Mouse (Mus musculus): Measurements from ENCODE around the gene Tecpr2. TPM values are rescaled to one million over a fixed set of nuclear protein-coding genes. Genes with fewer than 3 reads are reported as not detected.
"Not testable (repeated sequence)": the region's sequence is repeated elsewhere in the genome, so short reads cannot be mapped to it uniquely, and the experiment has no call there.

The Tecpr2 gene
- total and polyA plus RNA-seq, 3 experiments, result 5.8 to 5.9 TPM; not detected in 1

DNA sequence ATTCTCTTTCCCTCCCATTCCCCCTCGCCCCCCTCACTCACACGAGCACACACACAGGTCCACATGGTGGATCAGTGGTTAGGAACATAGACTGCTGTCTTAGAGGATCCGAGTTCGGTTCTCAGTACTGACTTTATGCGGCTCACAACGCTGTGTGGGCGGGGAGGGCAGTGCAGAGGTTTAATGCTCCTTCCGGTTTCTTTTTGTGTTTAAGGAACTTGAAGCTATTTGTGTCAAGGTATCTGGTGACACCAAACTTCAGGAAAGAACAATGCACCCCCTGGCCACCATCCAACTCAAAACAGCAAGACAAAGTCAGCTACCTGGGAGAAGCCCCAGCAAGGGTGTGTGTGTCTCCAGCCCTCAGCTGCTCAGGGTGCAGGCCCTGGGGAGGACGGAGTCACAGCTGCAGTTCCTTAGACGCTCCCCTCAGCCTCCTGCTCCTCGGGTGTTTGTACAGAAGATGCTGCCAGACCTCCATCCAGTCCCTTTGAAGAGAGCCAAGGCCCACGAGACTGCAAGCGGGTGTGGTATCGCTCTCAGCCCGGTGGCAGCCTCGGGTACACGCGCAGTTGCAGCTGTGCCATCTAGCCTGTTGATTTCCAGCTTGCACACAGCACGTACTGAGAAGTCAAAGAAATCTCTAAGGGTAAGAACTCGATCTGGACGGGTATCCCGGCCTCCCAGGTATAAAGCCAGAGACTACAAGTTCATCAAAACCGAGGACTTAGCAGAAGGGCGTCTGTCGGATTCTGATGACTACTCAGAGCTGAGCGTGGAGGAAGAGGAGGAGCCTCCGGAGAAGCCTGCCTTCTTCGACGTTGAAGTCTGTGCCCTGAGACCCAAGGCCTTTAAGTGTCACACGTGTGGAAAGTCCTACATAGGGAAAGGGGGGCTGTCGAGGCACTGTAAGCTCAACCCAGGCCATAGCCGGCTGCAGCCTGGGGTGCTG, 34.0 kb upstream of the Tecpr2 start:
- Histone ChIP-seq H3K27ac (ENCODE audit: control insufficient read depth, low read depth, low read length) (0 out of 2 replicates have a peak overlapping the region, but pooled peaks have one; percentile 10), H3K36me3 (ENCODE audit: control insufficient read depth in 1 of 2, insufficient read depth in 2 of 2, low read length in 2 of 2) (peaks cover 0 to 23% of the 10 kb centered on the region in 2 experiments; a peak in 2 of 4 replicates), H3K9ac (ENCODE audit: control insufficient read depth, low read depth, low read length, poor library complexity, severe bottlenecking) (0 out of 2 replicates have a peak overlapping the region, but pooled peaks have one; percentile 8), H3K4me1 (ENCODE audit: control insufficient read depth in 1 of 2, insufficient read depth in 2 of 2, low read length in 2 of 2) (peaks cover 5 to 49% of the 10 kb centered on the region in 2 experiments), H3K79me2 (ENCODE audit: control insufficient read depth, insufficient read depth, low read length, poor library complexity) (peaks cover 6% of the 10 kb centered on the region; the same call in 1 of the 2 replicates), H3K9me3 (replicated peaks; ENCODE audit: insufficient read depth, low read length) (no peaks in the 10 kb centered on the region), H3K4me3 (ENCODE audit: control insufficient read depth in 1 of 2, insufficient read depth in 1 of 2, low read depth in 2 of 2, low read length in 2 of 2) (no peak overlapping the region), H3K27me3 (ENCODE audit: control insufficient read depth in 1 of 2, insufficient read depth in 2 of 2, low read length in 2 of 2) (no peaks in the 10 kb centered on the region)
- peak; percentile 76 for DNase-seq (ENCODE audit: low read depth, low spot score)
- TF ChIP-seq MYC (IDR thresholded peaks at IDR 0.05; ENCODE audit: low read depth, low read length) (no peak), SIN3A (IDR thresholded peaks at IDR 0.05; ENCODE audit: low read length) (0 out of 2 replicates have a peak, but pooled peaks have one; percentile 22), ELF1 (IDR thresholded peaks at IDR 0.05; ENCODE audit: low read depth, low read length) (0 out of 2 replicates have a peak, but pooled peaks have one; percentile 24)

DNA sequence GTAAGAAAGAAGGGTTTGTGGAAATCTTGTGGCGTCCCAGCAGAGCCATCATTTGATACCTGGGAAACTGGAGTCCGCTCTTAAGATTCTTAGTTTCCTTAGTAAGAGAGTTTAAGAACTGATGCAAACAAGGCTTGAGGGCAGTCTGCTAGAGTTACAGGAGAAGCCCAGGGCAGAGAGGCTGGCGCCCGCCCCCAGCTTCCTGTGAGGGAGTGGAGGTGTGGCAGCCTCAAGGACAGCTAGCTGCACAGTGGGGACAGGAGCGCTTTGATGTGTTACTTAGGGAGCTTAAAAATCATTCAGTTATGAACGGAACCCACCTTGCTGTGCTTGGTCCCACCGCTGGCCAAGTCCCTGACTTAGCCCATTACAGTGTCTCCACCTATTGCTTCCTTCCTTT, 31.9 kb upstream of the Tecpr2 start:
- H3K9ac ChIP-seq (ENCODE audit: control insufficient read depth, low read depth, low read length, poor library complexity, severe bottlenecking), result no peak overlapping the region
- peaks cover 0 to 22% of the 10 kb centered on the region in 2 experiments; a peak in 2 of 4 replicates for H3K36me3 ChIP-seq (ENCODE audit: control insufficient read depth in 1 of 2, insufficient read depth in 2 of 2, low read length in 2 of 2)
- H3K27me3 ChIP-seq (ENCODE audit: control insufficient read depth in 1 of 2, insufficient read depth in 2 of 2, low read length in 2 of 2), result no peaks in the 10 kb centered on the region
- no peak for DNase-seq (ENCODE audit: low read depth, low spot score)
- no peak overlapping the region; the same call in 1 of the 2 replicates for H3K27ac ChIP-seq (ENCODE audit: control insufficient read depth, low read depth, low read length)
- no peaks in the 10 kb centered on the region for H3K79me2 ChIP-seq (ENCODE audit: control insufficient read depth, insufficient read depth, low read length, poor library complexity)
- H3K4me1 ChIP-seq (ENCODE audit: control insufficient read depth in 1 of 2, insufficient read depth in 2 of 2, low read length in 2 of 2), result peaks cover 8 to 47% of the 10 kb centered on the region in 2 experiments
- TF ChIP-seq EP300 (IDR thresholded peaks at IDR 0.05; ENCODE audit: low read depth in 1 of 2, low read length in 2 of 2) (no peak), TCF12 (IDR thresholded peaks at IDR 0.05; ENCODE audit: low read depth, low read length) (no peak), POLR2AphosphoS2 (IDR thresholded peaks at IDR 0.05; ENCODE audit: low read length) (no peak), ZMIZ1 (IDR thresholded peaks at IDR 0.05; ENCODE audit: low read depth, low read length) (no peak)
- no peak overlapping the region for H3K4me3 ChIP-seq (ENCODE audit: control insufficient read depth in 1 of 2, insufficient read depth in 1 of 2, low read depth in 2 of 2, low read length in 2 of 2)
- no peaks in the 10 kb centered on the region for H3K9me3 ChIP-seq (replicated peaks; ENCODE audit: insufficient read depth, low read length)

DNA sequence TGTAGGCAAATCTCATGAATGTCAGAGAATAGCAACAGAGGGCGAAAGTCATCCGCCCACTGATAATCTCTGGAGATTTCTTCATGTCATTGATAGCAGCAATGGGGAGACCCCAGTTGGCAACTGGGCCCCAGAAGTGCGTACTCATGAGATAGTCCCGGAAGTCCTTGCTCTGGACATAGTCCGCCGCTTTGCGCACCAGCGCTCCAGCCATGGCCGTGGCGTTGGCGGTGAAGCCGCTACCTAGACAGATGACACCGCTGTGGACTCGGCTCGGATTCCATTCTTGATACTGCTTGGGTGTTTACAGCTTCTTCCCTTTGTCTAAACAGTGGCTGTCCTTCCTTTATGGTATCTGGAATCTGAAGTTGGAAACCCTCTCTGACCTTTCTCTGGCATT, 30.4 kb upstream of the Tecpr2 start:
- H3K4me3 ChIP-seq (ENCODE audit: control insufficient read depth in 1 of 2, insufficient read depth in 1 of 2, low read depth in 2 of 2, low read length in 2 of 2), result peak overlapping the region; percentile 42 to 60; a peak in 3 of 4 replicates
- not testable (repeated sequence) for H3K79me2 ChIP-seq (ENCODE audit: control insufficient read depth, insufficient read depth, low read length, poor library complexity); H3K27me3 ChIP-seq (ENCODE audit: control insufficient read depth in 1 of 2, insufficient read depth in 2 of 2, low read length in 2 of 2); H3K9me3 ChIP-seq (replicated peaks; ENCODE audit: insufficient read depth, low read length); H3K27ac ChIP-seq (ENCODE audit: control insufficient read depth, low read depth, low read length)
- TF ChIP-seq NELFE (IDR thresholded peaks at IDR 0.05; ENCODE audit: low read depth, low read length), result peak; percentile 29; the same call in 1 of the 2 replicates
- peaks cover 0 to 20% of the 10 kb centered on the region in 2 experiments; a peak in 2 of 4 replicates for H3K36me3 ChIP-seq (ENCODE audit: control insufficient read depth in 1 of 2, insufficient read depth in 2 of 2, low read length in 2 of 2)
- peak overlapping the region; percentile 52 for H3K9ac ChIP-seq (ENCODE audit: control insufficient read depth, low read depth, low read length, poor library complexity, severe bottlenecking)
- DNase-seq (ENCODE audit: low read depth, low spot score), result peak; percentile 45
- H3K4me1 ChIP-seq (ENCODE audit: control insufficient read depth in 1 of 2, insufficient read depth in 2 of 2, low read length in 2 of 2), result peaks cover 6 to 45% of the 10 kb centered on the region in 2 experiments

All from MEL (cell line).